ENCODE assay signal across 9 mouse cellular contexts in the genomic region with DNA sequence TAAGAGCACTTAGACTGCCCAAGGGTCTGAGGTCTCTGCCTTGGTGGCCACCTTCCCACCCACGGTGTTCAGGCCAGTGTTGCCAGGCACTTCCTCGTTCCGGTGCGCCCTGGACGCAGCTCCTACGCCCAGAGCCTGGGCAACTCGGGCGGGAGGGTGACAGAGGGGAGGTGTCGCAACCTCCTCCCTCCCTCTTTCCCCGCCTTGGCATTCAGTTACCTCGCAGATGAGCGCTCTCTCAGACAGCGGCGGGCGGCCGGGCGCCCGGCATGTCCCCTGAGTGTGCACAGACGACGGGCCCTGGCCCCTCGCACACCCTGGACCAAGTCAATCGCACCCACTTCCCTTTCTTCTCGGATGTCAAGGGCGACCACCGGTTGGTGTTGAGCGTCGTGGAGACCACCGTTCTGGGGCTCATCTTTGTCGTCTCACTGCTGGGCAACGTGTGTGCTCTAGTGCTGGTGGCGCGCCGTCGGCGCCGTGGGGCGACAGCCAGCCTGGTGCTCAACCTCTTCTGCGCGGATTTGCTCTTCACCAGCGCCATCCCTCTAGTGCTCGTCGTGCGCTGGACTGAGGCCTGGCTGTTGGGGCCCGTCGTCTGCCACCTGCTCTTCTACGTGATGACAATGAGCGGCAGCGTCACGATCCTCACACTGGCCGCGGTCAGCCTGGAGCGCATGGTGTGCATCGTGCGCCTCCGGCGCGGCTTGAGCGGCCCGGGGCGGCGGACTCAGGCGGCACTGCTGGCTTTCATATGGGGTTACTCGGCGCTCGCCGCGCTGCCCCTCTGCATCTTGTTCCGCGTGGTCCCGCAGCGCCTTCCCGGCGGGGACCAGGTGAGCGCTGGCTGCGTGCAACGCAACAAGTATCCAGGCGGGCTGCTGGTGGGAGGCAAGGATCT. TPM values are rescaled to one million over a fixed set of nuclear protein-coding genes. Genes with fewer than 3 reads are reported as not detected.
DNase-seq lines count a peak whose midpoint lies in the region; ATAC-seq lines count a peak whose summit lies in the region.
"Had no signal": no experiment of that assay in that cellular context is flagged by ENCODE, and none has a peak within 500 bp of the region (broad histone marks: within the 10 kb centered on the region; RNA-seq: fewer than 3 reads in every experiment).

Gene Ffar4, plus strand, starts transcription at position 214 of the 901 bp plus-strand sequence.

- H3K36me3 ChIP-seq in heart, embryonic 12.5 days = no peaks in the 10 kb centered on the region
- no peaks in the 10 kb centered on the region for H3K36me3 ChIP-seq in forebrain, embryonic 11.5 days (ENCODE audit: control insufficient read depth, insufficient read depth, low read length)
- no peaks in the 10 kb centered on the region for H3K36me3 ChIP-seq in limb, embryonic 15.5 days
- H3K36me3 ChIP-seq in midbrain, embryonic 14.5 days (ENCODE audit: control insufficient read depth, insufficient read depth, low read length) = no peaks in the 10 kb centered on the region

- H3K27me3 ChIP-seq in heart, embryonic 12.5 days (replicated peaks) = peaks cover 78% of the 10 kb centered on the region
- peaks cover 33% of the 10 kb centered on the region for H3K27me3 ChIP-seq in forebrain, embryonic 11.5 days (ENCODE audit: control insufficient read depth, insufficient read depth, low read length)
- peaks cover 53% of the 10 kb centered on the region for H3K27me3 ChIP-seq in limb, embryonic 15.5 days
- peaks cover 30% of the 10 kb centered on the region for H3K27me3 ChIP-seq in midbrain, embryonic 14.5 days (ENCODE audit: control insufficient read depth, insufficient read depth, low read length)

- H3K4me1 ChIP-seq in heart, embryonic 12.5 days (replicated peaks) = peaks cover 11% of the 10 kb centered on the region
- 0 out of 2 replicates have a peak, but pooled peaks cover 2% of the 10 kb centered on the region for H3K4me1 ChIP-seq in forebrain, embryonic 11.5 days (replicated peaks; ENCODE audit: control insufficient read depth, insufficient read depth, low read length)
- peaks cover 13% of the 10 kb centered on the region for H3K4me1 ChIP-seq in limb, embryonic 15.5 days
- H3K4me1 ChIP-seq in midbrain, embryonic 14.5 days (ENCODE audit: control insufficient read depth, insufficient read depth, low read length) = no peaks in the 10 kb centered on the region

- no peaks in the 10 kb centered on the region for H3K9me3 ChIP-seq in heart, embryonic 12.5 days (replicated peaks)
- no peaks in the 10 kb centered on the region for H3K9me3 ChIP-seq in forebrain, embryonic 11.5 days (ENCODE audit: control insufficient read depth, low read length)
- no peaks in the 10 kb centered on the region for H3K9me3 ChIP-seq in limb, embryonic 15.5 days
- no peaks in the 10 kb centered on the region for H3K9me3 ChIP-seq in midbrain, embryonic 14.5 days (ENCODE audit: control insufficient read depth, low read length)

- H3K27ac ChIP-seq in heart, embryonic 12.5 days (ENCODE audit: poor library complexity, severe bottlenecking) = no peak within 1 kb of the TSS
- H3K27ac ChIP-seq in forebrain, embryonic 11.5 days (ENCODE audit: low read depth, low read length) = no peak within 1 kb of the TSS
- H3K27ac ChIP-seq in limb, embryonic 15.5 days = no peak within 1 kb of the TSS
- H3K27ac ChIP-seq in midbrain, embryonic 14.5 days (replicated peaks; ENCODE audit: low read depth, low read length) = no peak within 1 kb of the TSS
- H3K27ac ChIP-seq: macrophage had no signal

- no peak within 1 kb of the TSS for H3K9ac ChIP-seq in heart, embryonic 12.5 days
- no peak within 1 kb of the TSS for H3K9ac ChIP-seq in forebrain, embryonic 11.5 days (ENCODE audit: low read length)
- H3K9ac ChIP-seq in limb, embryonic 15.5 days = no peak within 1 kb of the TSS
- H3K9ac ChIP-seq in midbrain, embryonic 14.5 days (replicated peaks; ENCODE audit: low read length) = no peak within 1 kb of the TSS

- ATAC-seq in heart, embryonic 12.5 days (ENCODE audit: insufficient number of reproducible peaks, low FRiP score) = peak; percentile 36; the same call in 1 of the 2 replicates
- ATAC-seq in forebrain, embryonic 11.5 days (replicated peaks; ENCODE audit: low FRiP score) = no peak
- ATAC-seq in limb, embryonic 15.5 days (ENCODE audit: insufficient number of reproducible peaks, low FRiP score, low TSS enrichment, low read depth) = no peak
- no peak; the same call in 1 of the 2 replicates for ATAC-seq in midbrain, embryonic 14.5 days (ENCODE audit: low FRiP score, low TSS enrichment)

- WGBS in heart, embryonic 12.5 days = under 1% methylated on average over 77 of the region's 77 CpGs
- under 1% methylated on average over 77 of the region's 77 CpGs for WGBS in forebrain, embryonic 11.5 days
- under 1% methylated on average over 75 of the region's 77 CpGs for WGBS in limb, embryonic 15.5 days
- 1% methylated on average over 77 of the region's 77 CpGs for WGBS in midbrain, embryonic 14.5 days

- H3K4me3 ChIP-seq in heart, embryonic 12.5 days = peak within 1 kb of the TSS; percentile 25
- peak within 1 kb of the TSS; percentile 18 for H3K4me3 ChIP-seq in forebrain, embryonic 11.5 days (ENCODE audit: low read depth, low read length)
- H3K4me3 ChIP-seq in limb, embryonic 15.5 days = peak within 1 kb of the TSS; percentile 29
- peak within 1 kb of the TSS; percentile 34 for H3K4me3 ChIP-seq in midbrain, embryonic 14.5 days (replicated peaks; ENCODE audit: low read depth, low read length)

- no peak for DNase-seq in heart, adult 9 months (ENCODE audit: low spot score in 2 of 2)
- peak; percentile 14 for DNase-seq in MN1 (ENCODE audit: low spot score)
- peak; percentile 58 for DNase-seq in forebrain, embryonic 11.5 days (ENCODE audit: low spot score)
- DNase-seq in midbrain, embryonic 14.5 days = peak; percentile 32
- DNase-seq in cerebellum, adult 8-10 months = no peak
- DNase-seq in layer of hippocampus, adult 9-10 months (ENCODE audit: low spot score) = no peak

- H3K4me2 ChIP-seq in heart, embryonic 12.5 days = peak within 1 kb of the TSS; percentile 55
- H3K4me2 ChIP-seq in forebrain, embryonic 11.5 days (ENCODE audit: low read depth, low read length, severe bottlenecking) = peak within 1 kb of the TSS; percentile 45
- H3K4me2 ChIP-seq in limb, embryonic 15.5 days = peak within 1 kb of the TSS; percentile 47
- H3K4me2 ChIP-seq in midbrain, embryonic 14.5 days (ENCODE audit: low read length) = peak within 1 kb of the TSS; percentile 53

RNA-seq across cellular contexts. Expression of gene Ffar4, which starts in this region (rescaled TPM):
- not detected in 2 replicates for polyA plus RNA-seq in heart, embryonic 12.5 days (2016; fragmentation: Nextera tagmentation; extraction: Ambion mirVana)
- not detected in 2 replicates for polyA plus RNA-seq in forebrain, embryonic 11.5 days (2014; fragmentation: Nextera tagmentation; extraction: Ambion mirVana)
- polyA plus RNA-seq in limb, embryonic 15.5 days (2015; fragmentation: Nextera tagmentation; extraction: Ambion mirVana) = 0.41 and 0.57 TPM in 2 replicates
- polyA plus RNA-seq in midbrain, embryonic 14.5 days (2014; fragmentation: Nextera tagmentation; extraction: Ambion mirVana) = 0.14 and 0.15 TPM in 2 replicates
- polyA plus RNA-seq: macrophage had no signal

Comparison
In these comparisons a context has a peak if more than half of its experiments do, and no peak if none do; other contexts are left out.
1. Peak in ATAC-seq, H3K4me3 ChIP-seq and H3K4me2 ChIP-seq in heart, embryonic 12.5 days; RNA of the gene not detected or under 1 TPM.
2. Peak in DNase-seq, H3K4me3 ChIP-seq and H3K4me2 ChIP-seq in forebrain, embryonic 11.5 days; RNA of the gene not detected or under 1 TPM.
3. Peak in DNase-seq, H3K4me3 ChIP-seq and H3K4me2 ChIP-seq in midbrain, embryonic 14.5 days; RNA of the gene not detected or under 1 TPM.